8 mouse cellular contexts compared by ENCODE assay signal in genomic region chr10:94377844-94378243, GRCm38 (mm10).
DNase-seq lines count a peak whose midpoint lies in the region; ATAC-seq lines count a peak whose summit lies in the region.

No protein-coding gene starts in this region.

- H3K4me2 ChIP-seq in heart, embryonic 12.5 days = peak overlapping the region; percentile 13; the same call in 1 of the 2 replicates

- H3K27ac ChIP-seq in heart, embryonic 12.5 days (ENCODE audit: poor library complexity, severe bottlenecking) = no peak overlapping the region
- H3K27ac ChIP-seq in heart, embryonic 10.5 days = no peak overlapping the region

- H3K4me3 ChIP-seq in heart, embryonic 12.5 days = no peak overlapping the region
- no peak overlapping the region for H3K4me3 ChIP-seq in heart, embryonic 10.5 days

- H3K9ac ChIP-seq in heart, embryonic 12.5 days = no peak overlapping the region

- H3K27me3 ChIP-seq in heart, embryonic 12.5 days (replicated peaks) = no peaks in the 10 kb centered on the region
- peaks cover 10% of the 10 kb centered on the region; the same call in 1 of the 2 replicates for H3K27me3 ChIP-seq in heart, embryonic 10.5 days (ENCODE audit: insufficient read depth, poor library complexity, severe bottlenecking)

- no peak for ATAC-seq in heart, embryonic 12.5 days (ENCODE audit: insufficient number of reproducible peaks, low FRiP score)

- H3K9me3 ChIP-seq in heart, embryonic 12.5 days (replicated peaks) = peaks cover 3% of the 10 kb centered on the region; the same call in 1 of the 2 replicates
- H3K9me3 ChIP-seq in heart, embryonic 10.5 days = no peaks in the 10 kb centered on the region

- H3K4me1 ChIP-seq in heart, embryonic 12.5 days (replicated peaks) = peaks cover 13% of the 10 kb centered on the region
- H3K4me1 ChIP-seq in heart, embryonic 10.5 days = peaks cover 24% of the 10 kb centered on the region

- 72% methylated on average over 10 of the region's 10 CpGs for WGBS in heart, embryonic 12.5 days
- 78% methylated on average over 10 of the region's 10 CpGs for WGBS in heart, embryonic 10.5 days

- no peak for DNase-seq in heart, embryonic 10.5 days (ENCODE audit: low spot score)
- peak; percentile 20 for DNase-seq in lung, postnatal 10 days
- DNase-seq in lung, adult 18-20 months = no peak
- DNase-seq in kidney, postnatal 4 days = peak; percentile 30 to 57
- peak; percentile 12 for DNase-seq in right cerebral cortex, postnatal 14 days
- DNase-seq in natural killer cell, adult 2 months (ENCODE audit: low spot score in 2 of 2) = no peak
- DNase-seq in adrenal gland, adult 2 months = no peak

- no peaks in the 10 kb centered on the region for H3K36me3 ChIP-seq in heart, embryonic 12.5 days
- no peaks in the 10 kb centered on the region for H3K36me3 ChIP-seq in heart, embryonic 10.5 days

Comparison
In these comparisons a context has a peak if more than half of its experiments do, and no peak if none do; other contexts are left out.
1. DNase-seq: peak in lung, postnatal 10 days (single experiment), kidney, postnatal 4 days (2 of 2) and right cerebral cortex, postnatal 14 days (single experiment); none in heart, embryonic 10.5 days (single experiment), lung, adult 18-20 months (0 of 2), natural killer cell, adult 2 months (0 of 2) and adrenal gland, adult 2 months (single experiment).